Mouse (Mus musculus) limb, embryonic 14.5 days (tissue): ENCODE measurements around the gene Ikbip. TPM values are rescaled to one million over a fixed set of nuclear protein-coding genes. Genes with fewer than 3 reads are reported as not detected.

ENCODE experiments used
- ATAC-seq: fragments of 200-750 bp; cut with Nextera tagmentation; 2 replicates; pipeline ENCODE4 v1.8.0; 2017; ENCODE audit warnings: low read depth, moderate number of reproducible peaks, moderate TSS enrichment; ENCODE audit not compliant: low FRiP score
- DNase-seq: peaks from one replicate; pipeline ENCODE4 v3.0.0-alpha.2; 2015; ENCODE audit warnings: low spot score
- H3K27ac ChIP-seq: fragments of 300-500 bp; sonication (generic); replicated peaks from 2 replicates; pipeline ENCODE4 v1.5.1; 2014; ENCODE audit warnings: low read depth, mild to moderate bottlenecking, low read length, moderate library complexity, mixed read lengths
- H3K27me3 ChIP-seq: fragments of 300-500 bp; sonication (generic); 2 replicates; pipeline ENCODE4 v1.6.1; 2014; ENCODE audit warnings: low read length, mixed read lengths; ENCODE audit not compliant: control insufficient read depth, insufficient read depth
- H3K36me3 ChIP-seq: fragments of 300-500 bp; sonication (generic); 2 replicates; pipeline ENCODE4 v1.6.1; 2014; ENCODE audit warnings: mild to moderate bottlenecking, low read length, moderate library complexity, mixed read lengths; ENCODE audit not compliant: control insufficient read depth, insufficient read depth
- H3K4me1 ChIP-seq: fragments of 300-500 bp; sonication (generic); 2 replicates; pipeline ENCODE4 v1.6.1; 2014; ENCODE audit warnings: antibody characterized with exemption, low read length, mixed read lengths; ENCODE audit not compliant: control insufficient read depth, insufficient read depth
- H3K4me2 ChIP-seq: fragments of 300-500 bp; sonication (generic); replicated peaks from 2 replicates; pipeline ENCODE4 v1.6.1; 2014; ENCODE audit warnings: low read depth, mild to moderate bottlenecking, low read length, moderate library complexity; ENCODE audit not compliant: severe bottlenecking
- H3K4me3 ChIP-seq: fragments of 300-500 bp; sonication (generic); replicated peaks from 2 replicates; pipeline ENCODE4 v1.5.1; 2014; ENCODE audit warnings: low read length
- H3K9ac ChIP-seq: fragments of 300-500 bp; sonication (generic); 2 replicates; pipeline ENCODE4 v1.6.1; 2014; ENCODE audit warnings: mild to moderate bottlenecking, low read depth, low read length, moderate library complexity; ENCODE audit not compliant: severe bottlenecking
- H3K9me3 ChIP-seq: fragments of 300-500 bp; sonication (generic); 2 replicates; pipeline ENCODE4 v1.6.1; 2016; ENCODE audit warnings: low read length; ENCODE audit not compliant: control insufficient read depth
- POLR2A ChIP-seq: fragments of 200-500 bp; IDR thresholded peaks from 2 replicates; pipeline ENCODE4 v1.8.0; 2012; ENCODE audit warnings: inconsistent platforms, mild to moderate bottlenecking, moderate library complexity, borderline replicate concordance; ENCODE audit not compliant: insufficient read depth, insufficient read length; ENCODE audit errors: extremely low read depth
- WGBS: fragments of 180-500 bp; shearing (Covaris S2); extraction: QIAGEN DNeasy Blood & Tissue Kit; methylation state at CpG from one replicate; pipeline ENCODE4 v1.1.7; 2014; 5-methylcytosine and 5-hydroxymethylcytosine counted together
- polyA plus RNA-seq, 2 experiments: library from polyadenylated mRNA; depleted of rRNA in 1 of 2; stranded (reverse) in 1 of 2; unstranded in 1 of 2; fragments of >200 nt; fragmentation: Nextera tagmentation in 1 of 2; extraction: Ambion mirVana in 1 of 2; gene quantifications; 2 replicates each; pipeline versions ENCODE4 v1.2.1 to v1.2.3; 2012 to 2014

Gene Ikbip
- polyA plus RNA-seq (2012; rRNA removed) (33.3 and 54.5 TPM in 2 replicates), polyA plus RNA-seq (2014; fragmentation: Nextera tagmentation; extraction: Ambion mirVana) (79.2 and 82.5 TPM in 2 replicates)

DNA sequence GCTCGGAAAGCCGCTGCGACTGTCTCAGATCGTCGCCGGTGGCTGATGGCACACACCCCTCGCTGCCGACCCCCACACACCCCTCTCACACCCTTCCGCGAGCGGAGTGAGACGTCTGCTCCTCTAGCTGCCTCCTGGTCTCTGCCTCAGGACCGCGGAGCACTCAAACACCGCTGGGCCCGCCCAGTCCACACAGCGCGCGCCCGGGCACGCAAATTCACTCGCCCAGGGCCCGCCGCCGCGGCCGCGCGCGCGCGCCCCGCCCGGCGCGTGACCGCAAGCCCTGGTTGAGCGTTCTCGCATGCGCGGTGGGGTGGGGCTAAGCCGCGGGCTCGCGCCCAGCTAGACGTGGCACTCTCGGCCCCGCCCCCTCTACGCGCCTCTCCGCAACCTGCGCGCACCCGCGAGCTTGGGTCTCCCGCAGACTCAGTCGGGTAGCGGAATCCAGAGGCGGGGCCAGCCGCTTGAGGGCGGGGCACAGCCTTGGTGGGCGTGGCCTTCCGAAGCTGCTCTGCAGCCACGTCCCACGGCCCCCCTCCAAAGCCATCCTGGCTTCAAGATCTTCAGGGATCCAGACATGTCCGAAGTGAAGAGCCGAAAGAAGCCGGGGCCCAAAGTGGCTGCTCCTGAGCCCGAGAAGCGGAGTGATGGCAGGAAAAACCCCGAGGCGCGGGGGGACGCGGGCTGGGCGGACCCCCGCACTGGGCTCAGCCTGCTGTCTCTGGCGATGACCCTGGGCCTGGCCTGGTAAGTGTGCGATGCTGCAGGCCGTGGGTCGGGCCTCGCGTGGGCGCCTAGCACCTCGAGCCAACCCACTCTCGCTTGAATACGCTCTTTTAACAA lies at the start of gene Ikbip, which contains the start of gene Apaf1:
Gene Ikbip (plus strand): TSS at position 391 of the 843 bp plus-strand sequence.
Gene Apaf1 (minus strand): TSS at position 221 of the 843 bp plus-strand sequence.
- Histone ChIP-seq H3K4me1 (peaks cover 14% of the 10 kb centered on the region), H3K27me3 (no peaks in the 10 kb centered on the region), H3K9ac (peak within 1 kb of the TSS; percentile 91), H3K27ac (peak within 1 kb of the TSS; percentile 86), H3K4me3 (peak within 1 kb of the TSS; percentile 98), H3K4me2 (peak within 1 kb of the TSS; percentile 71), H3K36me3 (peaks cover 17% of the 10 kb centered on the region; the same call in 1 of the 2 replicates), H3K9me3 (no peaks in the 10 kb centered on the region)
- DNase-seq (peak; percentile 98), ATAC-seq (peak; percentile 95)
- WGBS, result 1% methylated on average over 58 of the region's 87 CpGs
- TF ChIP-seq POLR2A, result peak; percentile 74; the same call in 1 of the 2 replicates

DNA sequence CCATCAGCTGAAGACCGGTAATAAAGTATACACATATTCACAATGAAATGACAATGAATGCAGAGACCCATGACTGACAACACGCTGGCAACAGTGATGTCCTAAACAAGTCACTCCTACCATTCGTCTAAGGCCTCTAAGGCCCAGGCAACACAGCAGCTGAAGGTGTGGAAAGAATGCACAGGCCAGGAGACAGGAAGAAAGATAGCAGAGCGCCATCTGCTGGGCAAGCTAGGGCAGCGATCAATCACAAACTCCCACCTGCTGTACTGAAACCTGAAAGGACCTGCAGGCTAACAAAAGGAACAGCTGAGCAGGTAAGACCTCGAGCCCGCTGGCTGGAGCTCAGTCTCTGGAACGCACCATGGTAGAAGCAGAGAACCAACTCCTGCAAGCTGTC lies 48.8 kb upstream of the Ikbip start:
- Histone ChIP-seq H3K4me3 (no peak overlapping the region), H3K4me1 (no peaks in the 10 kb centered on the region), H3K36me3 (peaks cover 55% of the 10 kb centered on the region), H3K9ac (no peak overlapping the region), H3K9me3 (no peaks in the 10 kb centered on the region), H3K27ac (no peak overlapping the region), H3K27me3 (no peaks in the 10 kb centered on the region), H3K4me2 (no peak overlapping the region)
- DNase-seq (peak; percentile 69), ATAC-seq (no peak; the same call in 1 of the 2 replicates)
- 31% methylated on average over 8 of the region's 8 CpGs for WGBS
- no peak for TF ChIP-seq POLR2A

DNA sequence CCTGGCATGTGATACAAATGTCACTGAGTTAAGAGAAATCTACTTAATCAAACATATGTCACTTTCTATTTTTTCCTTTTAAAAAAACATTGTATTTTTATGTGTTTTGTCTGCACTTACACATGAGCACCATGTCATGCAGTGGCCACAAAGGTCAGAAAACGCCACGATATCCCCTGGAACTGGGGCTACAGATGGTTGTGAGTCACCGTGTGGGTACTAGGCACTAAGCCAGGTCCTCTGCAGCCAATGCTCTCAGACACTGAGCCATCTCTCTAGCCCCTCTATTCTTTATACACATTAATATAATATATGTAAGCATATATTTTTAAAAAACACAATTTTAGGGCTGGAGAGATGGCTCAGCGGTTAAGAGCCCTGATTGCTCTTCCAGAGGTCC lies 33.0 kb upstream of the Ikbip start:
- Histone ChIP-seq H3K27ac (no peak overlapping the region), H3K4me2 (no peak overlapping the region), H3K27me3 (no peaks in the 10 kb centered on the region), H3K9ac (no peak overlapping the region), H3K9me3 (no peaks in the 10 kb centered on the region), H3K4me3 (no peak overlapping the region), H3K36me3 (peaks cover 70% of the 10 kb centered on the region), H3K4me1 (no peaks in the 10 kb centered on the region)
- DNase-seq, result no peak
- ATAC-seq, result no peak
- 92% methylated on average over 4 of the region's 4 CpGs for WGBS
- TF ChIP-seq POLR2A, result no peak

DNA sequence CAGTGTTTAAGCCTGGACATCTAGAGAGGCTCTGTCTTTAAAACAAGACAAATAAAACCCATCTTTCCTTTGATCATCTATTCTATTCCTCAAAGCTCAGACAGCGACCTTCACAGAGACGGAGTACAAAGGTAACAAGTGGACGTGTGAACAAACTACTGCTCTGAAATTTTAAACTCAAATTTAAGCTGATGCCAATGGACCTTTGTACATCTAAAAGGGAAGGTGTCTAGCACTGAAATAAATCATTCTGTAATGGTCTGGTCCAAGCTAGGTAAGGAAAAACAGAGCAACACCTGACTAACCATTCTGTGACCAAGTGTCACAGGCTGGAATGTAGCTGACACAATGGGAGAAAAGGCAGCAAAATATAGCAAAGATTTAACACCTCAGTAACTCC lies 31.6 kb upstream of the Ikbip start:
- no peak overlapping the region for H3K4me2 ChIP-seq
- DNase-seq (no peak), ATAC-seq (no peak)
- H3K9me3 ChIP-seq, result no peaks in the 10 kb centered on the region
- H3K27ac ChIP-seq, result no peak overlapping the region
- 95% methylated on average over 3 of the region's 3 CpGs for WGBS
- H3K36me3 ChIP-seq, result peaks cover 77% of the 10 kb centered on the region
- no peak for TF ChIP-seq POLR2A
- H3K27me3 ChIP-seq, result no peaks in the 10 kb centered on the region
- no peak overlapping the region for H3K9ac ChIP-seq
- H3K4me1 ChIP-seq, result no peaks in the 10 kb centered on the region
- no peak overlapping the region for H3K4me3 ChIP-seq

DNA sequence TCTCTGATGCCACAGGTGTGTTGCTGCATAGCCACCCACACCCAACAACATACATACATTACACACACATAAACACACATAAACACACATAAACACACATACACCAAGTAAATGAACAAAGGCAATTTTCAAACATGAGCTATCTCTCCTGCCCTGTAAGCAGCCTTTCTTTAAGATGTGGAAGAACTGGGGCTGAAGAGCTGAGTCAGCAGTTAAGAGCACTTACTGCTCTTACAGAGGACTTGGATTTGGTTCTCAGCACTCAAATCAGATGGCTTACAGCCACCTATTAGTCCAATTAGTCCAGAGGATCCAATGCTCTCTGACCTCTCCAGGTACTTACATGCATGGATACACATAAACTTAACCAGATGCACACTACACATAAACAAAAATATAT lies 30.0 kb upstream of the Ikbip start:
- DNase-seq (no peak), ATAC-seq (no peak)
- Histone ChIP-seq H3K4me2 (no peak overlapping the region), H3K4me1 (no peaks in the 10 kb centered on the region), H3K36me3 (peaks cover 69% of the 10 kb centered on the region), H3K27me3 (no peaks in the 10 kb centered on the region), H3K27ac (no peak overlapping the region), H3K9ac (no peak overlapping the region), H3K4me3 (no peak overlapping the region), H3K9me3 (no peaks in the 10 kb centered on the region)
- TF ChIP-seq POLR2A, result no peak
